Mouse (Mus musculus) brown adipose tissue, adult 24 weeks (tissue): Measurements from ENCODE around the gene Selenbp2. TPM values are rescaled to one million over a fixed set of nuclear protein-coding genes. Genes with fewer than 3 reads are reported as not detected.
"Not testable (repeated sequence)": the region's sequence is repeated elsewhere in the genome, so short reads cannot be mapped to it uniquely, and the experiment has no call there.

Source experiments
- H3K27ac ChIP-seq: fragments of 200-500 bp; replicated peaks from 2 replicates; pipeline ENCODE4 v1.5.1; 2012; ENCODE audit warnings: low read depth, mild to moderate bottlenecking, low read length
- H3K4me1 ChIP-seq: fragments of 200-500 bp; 2 replicates; pipeline ENCODE4 v1.6.1; 2012; ENCODE audit warnings: low read length, mixed read lengths; ENCODE audit not compliant: control insufficient read depth, insufficient read depth, insufficient read length
- H3K4me3 ChIP-seq: fragments of 200-500 bp; 2 replicates; pipeline ENCODE4 v1.5.1; 2012; ENCODE audit warnings: low read depth, mild to moderate bottlenecking, low read length, moderate library complexity; ENCODE audit not compliant: insufficient read depth
- polyA plus RNA-seq: library from polyadenylated mRNA; stranded (reverse); fragments of >200 nt; gene quantifications from 2 replicates; pipeline ENCODE4 v1.2.4, GENCODE M21; 2012; ENCODE audit not compliant: missing spikeins, insufficient read depth, insufficient read length

Gene Selenbp2
- not detected in 2 replicates for polyA plus RNA-seq

GRCm38 (mm10) chr3:94693329-94693825 is at the start of gene Selenbp2:
Selenbp2 (plus strand) TSS chr3:94693556.
- no peak within 1 kb of the TSS for H3K27ac ChIP-seq
- H3K4me3 ChIP-seq = no peak within 1 kb of the TSS
- no peaks in the 10 kb centered on the region for H3K4me1 ChIP-seq

- H3K4me1 ChIP-seq = no peaks in the 10 kb centered on the region
- H3K4me3 ChIP-seq = no peak overlapping the region
- no peak overlapping the region for H3K27ac ChIP-seq
Measured at GRCm38 (mm10) chr3:94648755-94649590, 44.4 kb upstream of the Selenbp2 start.

GRCm38 (mm10) chr3:94650409-94650808 is 42.9 kb upstream of the Selenbp2 start:
- no peaks in the 10 kb centered on the region for H3K4me1 ChIP-seq
- H3K4me3 ChIP-seq = peak overlapping the region; percentile 30; the same call in 1 of the 2 replicates
- H3K27ac ChIP-seq = no peak overlapping the region

- not testable (repeated sequence) for H3K4me3 ChIP-seq, H3K27ac ChIP-seq, H3K4me1 ChIP-seq
Measured at GRCm38 (mm10) chr3:94653967-94654366, 39.4 kb upstream of the Selenbp2 start.

GRCm38 (mm10) chr3:94657852-94658739 is 35.3 kb upstream of the Selenbp2 start:
- H3K4me3 ChIP-seq = peak overlapping the region; percentile 48
- not testable (repeated sequence) for H3K4me1 ChIP-seq, H3K27ac ChIP-seq

- H3K4me1 ChIP-seq, H3K27ac ChIP-seq: not testable (repeated sequence)
- peak within 1 kb of the TSS; percentile 48 for H3K4me3 ChIP-seq
Measured at GRCm38 (mm10) chr3:94658740-94659095, 34.6 kb upstream of the Selenbp2 start, which contains the start of gene Tuft1. Tuft1 (minus strand) TSS chr3:94658872.

GRCm38 (mm10) chr3:94659142-94659748 is 34.1 kb upstream of the Selenbp2 start:
- H3K4me3 ChIP-seq = peak overlapping the region; percentile 35
- not testable (repeated sequence) for H3K4me1 ChIP-seq, H3K27ac ChIP-seq

GRCm38 (mm10) chr3:94660841-94661240 is 32.5 kb upstream of the Selenbp2 start:
- not testable (repeated sequence) for H3K4me1 ChIP-seq, H3K27ac ChIP-seq, H3K4me3 ChIP-seq

GRCm38 (mm10) chr3:94665060-94665802 is 28.1 kb upstream of the Selenbp2 start:
- not testable (repeated sequence) for H3K4me1 ChIP-seq, H3K27ac ChIP-seq, H3K4me3 ChIP-seq

- not testable (repeated sequence) for H3K4me3 ChIP-seq, H3K27ac ChIP-seq, H3K4me1 ChIP-seq
Measured at GRCm38 (mm10) chr3:94665896-94666295, 27.5 kb upstream of the Selenbp2 start.

GRCm38 (mm10) chr3:94675101-94675500 is 18.3 kb upstream of the Selenbp2 start:
- H3K27ac ChIP-seq, H3K4me3 ChIP-seq: not testable (repeated sequence)

GRCm38 (mm10) chr3:94679351-94679841 is 14.0 kb upstream of the Selenbp2 start:
- H3K27ac ChIP-seq = no peak overlapping the region
- no peak overlapping the region for H3K4me3 ChIP-seq

More at GRCm38 (mm10) chr3:94675101-94675500, 18.3 kb upstream of the Selenbp2 start:
- H3K4me1 ChIP-seq = not testable (repeated sequence)

GRCm38 (mm10) chr3:94680032-94680431 is 13.3 kb upstream of the Selenbp2 start:
- H3K4me3 ChIP-seq, H3K27ac ChIP-seq, H3K4me1 ChIP-seq: not testable (repeated sequence)

More at GRCm38 (mm10) chr3:94679351-94679841, 14.0 kb upstream of the Selenbp2 start:
- H3K4me1 ChIP-seq = no peaks in the 10 kb centered on the region

GRCm38 (mm10) chr3:94680783-94681182 is 12.6 kb upstream of the Selenbp2 start:
- Histone ChIP-seq H3K4me1 (no peaks in the 10 kb centered on the region), H3K4me3 (no peak overlapping the region), H3K27ac (no peak overlapping the region)
